Mouse (Mus musculus) limb, embryonic 15.5 days (tissue): Measurements from ENCODE around the gene Prkca. TPM values are rescaled to one million over a fixed set of nuclear protein-coding genes. Genes with fewer than 3 reads are reported as not detected.

ENCODE experiments used
- ATAC-seq: fragments of 200-750 bp; cut with Nextera tagmentation; 2 replicates; pipeline ENCODE4 v1.8.0; 2017; ENCODE audit warnings: low read depth, moderate TSS enrichment; ENCODE audit not compliant: insufficient number of reproducible peaks, low FRiP score, low TSS enrichment
- H3K27ac ChIP-seq: fragments of 300-500 bp; sonication (generic); 2 replicates; pipeline ENCODE4 v1.5.1; 2015; ENCODE audit warnings: moderate library complexity, mild to moderate bottlenecking, inconsistent platforms
- H3K27me3 ChIP-seq: fragments of 300-500 bp; sonication (generic); 2 replicates; pipeline ENCODE4 v1.6.1; 2015; ENCODE audit warnings: inconsistent platforms
- H3K36me3 ChIP-seq: fragments of 300-500 bp; sonication (generic); 2 replicates; pipeline ENCODE4 v1.6.1; 2015; ENCODE audit warnings: inconsistent platforms
- H3K4me1 ChIP-seq: fragments of 300-500 bp; sonication (generic); 2 replicates; pipeline ENCODE4 v1.6.1; 2015; ENCODE audit warnings: inconsistent platforms
- H3K4me2 ChIP-seq: fragments of 300-500 bp; sonication (generic); 2 replicates; pipeline ENCODE4 v1.6.1; 2015; ENCODE audit warnings: mild to moderate bottlenecking, inconsistent platforms
- H3K4me3 ChIP-seq: fragments of 300-500 bp; sonication (generic); 2 replicates; pipeline ENCODE4 v1.5.1; 2015; ENCODE audit warnings: mild to moderate bottlenecking, inconsistent platforms
- H3K9ac ChIP-seq: fragments of 300-500 bp; sonication (generic); 2 replicates; pipeline ENCODE4 v1.6.1; 2015; ENCODE audit warnings: inconsistent platforms
- H3K9me3 ChIP-seq: fragments of 300-500 bp; sonication (generic); 2 replicates; pipeline ENCODE4 v1.6.1; 2016; ENCODE audit warnings: inconsistent platforms
- WGBS: fragments of 180-500 bp; shearing (Covaris S2); methylation state at CpG from one replicate; pipeline ENCODE4 v1.1.7; 2015; 5-methylcytosine and 5-hydroxymethylcytosine counted together
- polyA plus RNA-seq: library from polyadenylated mRNA; unstranded; fragments of >200 nt; fragmentation: Nextera tagmentation; extraction: Ambion mirVana; gene quantifications from 2 replicates; pipeline ENCODE4 v1.2.1, GENCODE M21; 2015

Prkca gene
- polyA plus RNA-seq, 1 experiment from 2014 or later, result 8.3 TPM

- Histone ChIP-seq H3K9me3 (no peaks in the 10 kb centered on the region), H3K36me3 (peaks cover 38% of the 10 kb centered on the region), H3K27ac (no peak overlapping the region), H3K4me3 (no peak overlapping the region), H3K27me3 (no peaks in the 10 kb centered on the region), H3K4me2 (no peak overlapping the region), H3K9ac (no peak overlapping the region), H3K4me1 (no peaks in the 10 kb centered on the region)
- ATAC-seq, result no peak
- 84% methylated on average over 10 of the region's 10 CpGs for WGBS
Measured at GRCm38 (mm10) chr11:107955191-107956062, 388.3 kb downstream of the Prkca start.

GRCm38 (mm10) chr11:107951431-107951830 is 392.3 kb downstream of the Prkca start:
- no peaks in the 10 kb centered on the region for H3K9me3 ChIP-seq
- no peak overlapping the region for H3K9ac ChIP-seq
- H3K36me3 ChIP-seq, result peaks cover 29% of the 10 kb centered on the region
- H3K4me3 ChIP-seq, result no peak overlapping the region
- ATAC-seq, result no peak
- no peaks in the 10 kb centered on the region for H3K4me1 ChIP-seq
- WGBS, result 88% methylated on average over 11 of the region's 11 CpGs
- H3K27me3 ChIP-seq, result no peaks in the 10 kb centered on the region
- no peak overlapping the region for H3K4me2 ChIP-seq
- H3K27ac ChIP-seq, result no peak overlapping the region

- peaks cover 29% of the 10 kb centered on the region for H3K36me3 ChIP-seq
- H3K9ac ChIP-seq, result no peak overlapping the region
- H3K27me3 ChIP-seq, result no peaks in the 10 kb centered on the region
- no peaks in the 10 kb centered on the region for H3K4me1 ChIP-seq
- no peak overlapping the region for H3K27ac ChIP-seq
- no peak overlapping the region for H3K4me3 ChIP-seq
- no peaks in the 10 kb centered on the region for H3K9me3 ChIP-seq
- WGBS, result 91% methylated on average over 4 of the region's 4 CpGs
- ATAC-seq, result no peak
- no peak overlapping the region for H3K4me2 ChIP-seq
Measured at GRCm38 (mm10) chr11:107950658-107951057, 393.1 kb downstream of the Prkca start.

- 70% methylated on average over 9 of the region's 9 CpGs for WGBS
- no peak for ATAC-seq
- H3K4me2 ChIP-seq, result no peak overlapping the region
Measured at GRCm38 (mm10) chr11:107950211-107950610, 393.5 kb downstream of the Prkca start.

GRCm38 (mm10) chr11:107947951-107948350 is 395.8 kb downstream of the Prkca start:
- H3K4me3 ChIP-seq, result no peak overlapping the region

More at GRCm38 (mm10) chr11:107950211-107950610, 393.5 kb downstream of the Prkca start:
- Histone ChIP-seq H3K4me3 (no peak overlapping the region), H3K9ac (no peak overlapping the region), H3K9me3 (no peaks in the 10 kb centered on the region), H3K27me3 (no peaks in the 10 kb centered on the region), H3K27ac (no peak overlapping the region), H3K36me3 (peaks cover 33% of the 10 kb centered on the region), H3K4me1 (no peaks in the 10 kb centered on the region)

GRCm38 (mm10) chr11:107946823-107947222 is 396.9 kb downstream of the Prkca start:
- Histone ChIP-seq H3K4me2 (no peak overlapping the region), H3K27ac (no peak overlapping the region), H3K36me3 (peaks cover 25% of the 10 kb centered on the region), H3K9ac (no peak overlapping the region), H3K27me3 (no peaks in the 10 kb centered on the region), H3K9me3 (no peaks in the 10 kb centered on the region), H3K4me1 (no peaks in the 10 kb centered on the region), H3K4me3 (no peak overlapping the region)
- WGBS, result 64% methylated on average over 5 of the region's 5 CpGs
- ATAC-seq, result no peak

More at GRCm38 (mm10) chr11:107947951-107948350, 395.8 kb downstream of the Prkca start:
- Histone ChIP-seq H3K4me1 (no peaks in the 10 kb centered on the region), H3K27ac (no peak overlapping the region), H3K36me3 (peaks cover 34% of the 10 kb centered on the region), H3K4me2 (no peak overlapping the region), H3K9me3 (no peaks in the 10 kb centered on the region), H3K27me3 (no peaks in the 10 kb centered on the region), H3K9ac (no peak overlapping the region)
- no peak for ATAC-seq
- 89% methylated on average over 1 of the region's 1 CpGs for WGBS

- H3K9ac ChIP-seq, result no peak overlapping the region
- H3K36me3 ChIP-seq, result peaks cover 23% of the 10 kb centered on the region
- no peak for ATAC-seq
- no peak overlapping the region for H3K4me2 ChIP-seq
- no peak overlapping the region for H3K27ac ChIP-seq
- H3K4me3 ChIP-seq, result no peak overlapping the region
- WGBS, result 86% methylated on average over 2 of the region's 2 CpGs
- H3K4me1 ChIP-seq, result no peaks in the 10 kb centered on the region
- H3K27me3 ChIP-seq, result no peaks in the 10 kb centered on the region
- peaks cover 9% of the 10 kb centered on the region; the same call in 1 of the 2 replicates for H3K9me3 ChIP-seq
Measured at GRCm38 (mm10) chr11:107936929-107937328, 406.8 kb downstream of the Prkca start.

- H3K27me3 ChIP-seq, result no peaks in the 10 kb centered on the region
- no peak for ATAC-seq
- no peaks in the 10 kb centered on the region for H3K9me3 ChIP-seq
- H3K36me3 ChIP-seq, result no peaks in the 10 kb centered on the region
- no peak overlapping the region for H3K27ac ChIP-seq
- no peak overlapping the region for H3K4me3 ChIP-seq
- H3K4me2 ChIP-seq, result no peak overlapping the region
- no peaks in the 10 kb centered on the region for H3K4me1 ChIP-seq
- H3K9ac ChIP-seq, result no peak overlapping the region
- 56% methylated on average over 7 of the region's 7 CpGs for WGBS
Measured at GRCm38 (mm10) chr11:107931721-107932120, 412.0 kb downstream of the Prkca start.

- ATAC-seq, result no peak
- Histone ChIP-seq H3K27ac (no peak overlapping the region), H3K4me3 (no peak overlapping the region), H3K4me2 (no peak overlapping the region), H3K4me1 (no peaks in the 10 kb centered on the region), H3K9ac (no peak overlapping the region), H3K27me3 (no peaks in the 10 kb centered on the region), H3K9me3 (no peaks in the 10 kb centered on the region), H3K36me3 (no peaks in the 10 kb centered on the region)
- WGBS, result 81% methylated on average over 11 of the region's 11 CpGs
Measured at GRCm38 (mm10) chr11:107931288-107931687, 412.4 kb downstream of the Prkca start.

- ATAC-seq, result no peak
- WGBS, result 46% methylated on average over 3 of the region's 3 CpGs
- Histone ChIP-seq H3K4me1 (no peaks in the 10 kb centered on the region), H3K9me3 (no peaks in the 10 kb centered on the region), H3K4me3 (no peak overlapping the region), H3K4me2 (no peak overlapping the region), H3K27ac (no peak overlapping the region), H3K27me3 (no peaks in the 10 kb centered on the region), H3K36me3 (no peaks in the 10 kb centered on the region), H3K9ac (no peak overlapping the region)
Measured at GRCm38 (mm10) chr11:107929712-107930111, 414.0 kb downstream of the Prkca start.

GRCm38 (mm10) chr11:107919852-107920508 is 423.7 kb downstream of the Prkca start:
- ATAC-seq, result no peak
- no peak overlapping the region for H3K4me2 ChIP-seq
- peaks cover 1% of the 10 kb centered on the region for H3K4me1 ChIP-seq
- H3K27ac ChIP-seq, result no peak overlapping the region
- no peaks in the 10 kb centered on the region for H3K9me3 ChIP-seq
- H3K27me3 ChIP-seq, result peaks cover 23% of the 10 kb centered on the region
- no peaks in the 10 kb centered on the region for H3K36me3 ChIP-seq
- no peak overlapping the region for H3K9ac ChIP-seq
- no peak overlapping the region for H3K4me3 ChIP-seq
- 38% methylated on average over 16 of the region's 16 CpGs for WGBS

GRCm38 (mm10) chr11:107917721-107918235 is 425.9 kb downstream of the Prkca start:
- Histone ChIP-seq H3K4me3 (no peak overlapping the region), H3K9ac (no peak overlapping the region), H3K9me3 (no peaks in the 10 kb centered on the region), H3K27ac (no peak overlapping the region), H3K4me2 (no peak overlapping the region), H3K36me3 (no peaks in the 10 kb centered on the region), H3K27me3 (peaks cover 45% of the 10 kb centered on the region), H3K4me1 (peaks cover 8% of the 10 kb centered on the region)
- 52% methylated on average over 9 of the region's 9 CpGs for WGBS
- ATAC-seq, result no peak
